Mouse (Mus musculus): ENCODE results near the gene Ppfia3.

DNA sequence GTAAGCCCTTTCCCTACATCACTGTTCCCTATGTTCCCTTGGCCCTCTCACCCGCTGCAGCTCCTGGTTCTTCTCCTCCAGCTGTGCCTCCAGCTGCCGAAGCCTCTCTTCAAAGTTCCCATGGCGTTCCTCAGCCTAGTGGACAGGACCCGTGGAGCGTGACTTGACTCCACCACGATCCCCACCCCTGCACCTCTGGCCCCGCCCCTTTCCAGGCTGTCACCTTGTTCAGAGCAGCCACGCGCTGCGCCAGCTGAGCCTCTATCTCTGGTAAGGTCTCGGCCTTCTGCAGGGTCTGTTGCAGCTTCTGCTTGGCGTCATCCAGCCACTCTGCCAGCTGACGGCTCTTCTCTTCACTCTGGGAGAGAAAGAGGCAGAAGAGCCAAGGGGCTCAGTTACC lies 10.7 kb downstream of the Ppfia3 start:
- TF ChIP-seq CTCF (IDR thresholded peaks at IDR 0.05; ENCODE audit: low read depth) (no peak), EP300 (IDR thresholded peaks at IDR 0.05; ENCODE audit: low read depth) (no peak)

Measured in heart, postnatal 0 days (tissue).